Mouse (Mus musculus) midbrain, embryonic 13.5 days (tissue): ENCODE results near the gene Gpbar1. TPM values are rescaled to one million over a fixed set of nuclear protein-coding genes. Genes with fewer than 3 reads are reported as not detected.
"Not testable (repeated sequence)": the region's sequence is repeated elsewhere in the genome, so short reads cannot be mapped to it uniquely, and the experiment has no call there.

Experiments used
- ATAC-seq: fragments of 200-750 bp; cut with Nextera tagmentation; 2 replicates; pipeline ENCODE4 v1.8.0; 2017; ENCODE audit warnings: mild to moderate bottlenecking, moderate TSS enrichment, moderate library complexity
- H3K27ac ChIP-seq: fragments of 300-500 bp; sonication (generic); 2 replicates; pipeline ENCODE4 v1.5.1; 2015; ENCODE audit warnings: inconsistent platforms, mild to moderate bottlenecking, moderate library complexity
- H3K27me3 ChIP-seq: fragments of 300-500 bp; sonication (generic); 2 replicates; pipeline ENCODE4 v1.6.1; 2015; ENCODE audit warnings: mild to moderate bottlenecking, inconsistent platforms
- H3K36me3 ChIP-seq: fragments of 300-500 bp; sonication (generic); 2 replicates; pipeline ENCODE4 v1.6.1; 2015; ENCODE audit warnings: mild to moderate bottlenecking, inconsistent platforms
- H3K4me1 ChIP-seq: fragments of 300-500 bp; sonication (generic); replicated peaks from 2 replicates; pipeline ENCODE4 v1.6.1; 2015; ENCODE audit warnings: inconsistent platforms
- H3K4me2 ChIP-seq: fragments of 300-500 bp; sonication (generic); replicated peaks from 2 replicates; pipeline ENCODE4 v1.6.1; 2015; ENCODE audit warnings: moderate library complexity, mild to moderate bottlenecking, inconsistent platforms
- H3K4me3 ChIP-seq: fragments of 300-500 bp; sonication (generic); replicated peaks from 2 replicates; pipeline ENCODE4 v1.5.1; 2015; ENCODE audit warnings: mild to moderate bottlenecking, inconsistent platforms
- H3K9ac ChIP-seq: fragments of 300-500 bp; sonication (generic); replicated peaks from 2 replicates; pipeline ENCODE4 v1.6.1; 2015; ENCODE audit warnings: mild to moderate bottlenecking, inconsistent platforms
- H3K9me3 ChIP-seq: fragments of 300-500 bp; sonication (generic); 2 replicates; pipeline ENCODE4 v1.6.1; 2016; ENCODE audit warnings: mild to moderate bottlenecking, inconsistent platforms
- WGBS: fragments of 180-500 bp; shearing (Covaris S2); methylation state at CpG from one replicate; pipeline ENCODE4 v1.1.7; 2015; 5-methylcytosine and 5-hydroxymethylcytosine counted together
- polyA plus RNA-seq: library from polyadenylated mRNA; unstranded; fragments of >200 nt; fragmentation: Nextera tagmentation; extraction: Ambion mirVana; gene quantifications from 2 replicates; pipeline ENCODE4 v1.2.1, GENCODE M21; 2015

The Gpbar1 gene
- polyA plus RNA-seq, 1 experiment from 2014 or later = 0.24 TPM

DNA sequence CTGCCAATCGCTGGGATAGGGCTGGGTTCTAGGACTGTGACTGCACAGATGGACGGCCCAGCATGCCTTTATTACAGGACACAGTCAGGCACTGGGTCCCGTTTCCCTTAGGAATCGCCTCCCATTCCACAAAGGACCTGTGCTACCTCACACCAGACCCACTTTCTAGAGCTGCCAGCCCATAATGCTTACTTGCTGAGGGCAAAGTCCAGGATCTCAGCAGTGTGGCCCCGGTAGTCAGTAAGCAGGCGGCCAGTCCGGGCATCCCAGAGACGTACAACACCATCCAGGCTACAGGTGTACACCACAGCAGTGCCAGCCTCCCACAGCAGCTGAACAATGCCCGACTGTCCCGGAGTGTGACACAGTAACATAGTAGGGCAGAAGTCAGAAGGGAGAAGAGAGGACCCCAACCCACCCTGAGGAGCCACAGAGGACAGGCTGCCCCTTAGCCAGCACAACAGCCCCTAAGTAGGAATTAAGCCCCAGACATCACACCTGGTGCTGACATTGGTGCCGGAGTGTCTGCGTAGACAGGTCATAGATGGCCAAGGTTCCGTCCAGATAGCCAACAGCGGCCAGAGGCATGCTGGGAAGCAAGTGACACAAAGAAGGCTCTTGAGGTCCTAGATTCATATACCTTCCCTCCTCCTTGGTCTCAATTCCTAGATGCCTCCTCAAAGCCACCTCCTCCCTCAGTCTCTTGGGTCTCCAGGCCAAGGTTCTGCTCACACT is 2.4 kb downstream of the Gpbar1 start:
- no peak for ATAC-seq
- Histone ChIP-seq H3K9ac (no peak overlapping the region), H3K4me3 (no peak overlapping the region), H3K4me1 (peaks cover 26% of the 10 kb centered on the region), H3K4me2 (no peak overlapping the region), H3K9me3 (no peaks in the 10 kb centered on the region), H3K27ac (no peak overlapping the region), H3K27me3 (no peaks in the 10 kb centered on the region), H3K36me3 (peaks cover 49% of the 10 kb centered on the region)
- 97% methylated on average over 14 of the region's 14 CpGs for WGBS

DNA sequence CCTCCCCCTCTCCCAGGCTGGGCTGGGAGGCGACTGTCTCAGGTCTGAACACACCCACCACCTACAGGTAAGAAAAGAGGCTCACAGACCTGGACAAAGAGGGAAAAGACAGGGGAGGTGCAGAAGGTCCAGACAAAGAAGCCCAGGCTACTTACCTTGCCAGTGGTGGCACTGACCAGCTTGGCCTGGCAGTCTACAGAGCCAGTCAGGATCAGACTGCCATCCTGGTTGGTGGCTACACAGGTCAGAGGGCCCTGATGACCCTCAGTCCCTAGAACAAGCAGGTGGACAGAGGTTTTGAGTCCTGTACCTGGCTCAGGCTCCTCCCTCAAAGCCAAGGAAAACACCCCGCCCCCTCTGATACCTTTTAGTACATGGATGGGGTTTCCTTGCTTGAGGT is 3.0 kb downstream of the Gpbar1 start:
- Histone ChIP-seq H3K27me3 (no peaks in the 10 kb centered on the region), H3K4me3 (no peak overlapping the region), H3K27ac (no peak overlapping the region), H3K9me3 (no peaks in the 10 kb centered on the region), H3K4me2 (no peak overlapping the region), H3K9ac (no peak overlapping the region), H3K36me3 (peaks cover 49% of the 10 kb centered on the region), H3K4me1 (peaks cover 32% of the 10 kb centered on the region)
- ATAC-seq = no peak
- WGBS = 100% methylated on average over 2 of the region's 2 CpGs

DNA sequence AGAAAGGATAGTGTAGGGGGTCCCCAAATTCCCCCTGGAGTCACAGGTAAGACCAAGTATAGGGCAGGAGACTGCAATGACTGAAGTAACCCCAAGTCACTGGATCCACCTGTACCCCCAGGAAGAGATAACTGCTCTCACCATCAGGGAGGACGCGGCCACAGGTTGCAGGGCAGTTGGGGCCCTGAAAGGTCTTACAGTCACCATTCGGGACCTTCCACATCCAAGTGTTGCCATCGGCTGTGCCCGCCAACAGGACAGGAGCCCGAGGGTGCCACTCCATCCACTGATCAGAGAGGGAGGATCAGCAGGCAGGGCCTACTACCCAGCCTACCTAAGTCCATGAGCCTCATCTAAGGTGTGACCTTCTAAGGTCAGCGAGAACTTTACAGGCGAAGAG is 3.5 kb downstream of the Gpbar1 start:
- Histone ChIP-seq H3K4me2 (no peak overlapping the region), H3K27ac (no peak overlapping the region), H3K9me3 (no peaks in the 10 kb centered on the region), H3K4me3 (no peak overlapping the region), H3K36me3 (peaks cover 49% of the 10 kb centered on the region), H3K27me3 (no peaks in the 10 kb centered on the region), H3K9ac (no peak overlapping the region), H3K4me1 (peaks cover 37% of the 10 kb centered on the region)
- ATAC-seq = no peak
- WGBS = 96% methylated on average over 8 of the region's 8 CpGs

DNA sequence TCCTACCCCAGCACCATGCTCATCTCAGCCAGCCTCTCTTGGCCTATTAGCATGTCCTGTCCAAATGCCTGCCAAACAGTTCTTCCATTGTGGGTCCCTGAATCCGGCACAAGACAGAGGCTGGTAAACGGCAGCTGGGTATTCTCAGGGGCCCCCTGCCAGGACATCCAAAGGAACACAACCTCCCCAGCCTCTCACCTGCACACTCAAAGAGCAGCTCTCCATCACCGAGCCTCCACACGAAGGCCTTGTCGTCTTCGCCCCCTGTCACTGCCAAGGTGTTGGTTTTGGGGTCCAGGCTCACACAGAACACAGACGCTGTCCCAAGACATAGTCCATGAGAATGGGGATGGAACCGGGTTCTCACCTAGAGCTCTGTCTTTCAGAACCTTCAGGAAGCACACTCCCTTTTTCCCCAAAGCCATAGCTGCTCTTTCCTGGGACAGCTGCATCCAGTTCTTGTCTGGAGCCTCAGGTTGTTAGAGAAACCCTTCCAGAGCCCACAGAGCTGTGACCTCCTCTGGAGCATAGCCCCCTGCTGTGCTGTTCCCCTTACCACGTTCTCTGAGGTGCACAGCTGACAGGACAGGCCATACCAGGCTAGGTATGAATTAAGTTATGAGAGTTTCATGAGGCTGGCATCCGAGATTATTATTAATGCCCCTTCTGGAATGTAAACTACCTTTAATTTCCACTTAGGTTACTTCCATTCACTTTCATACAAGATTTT is 4.7 kb downstream of the Gpbar1 start:
- Histone ChIP-seq H3K4me2 (peak overlapping the region; percentile 71), H3K9ac (no peak overlapping the region), H3K27me3 (no peaks in the 10 kb centered on the region), H3K36me3 (peaks cover 49% of the 10 kb centered on the region), H3K9me3 (no peaks in the 10 kb centered on the region), H3K27ac (no peak overlapping the region), H3K4me1 (peaks cover 37% of the 10 kb centered on the region), H3K4me3 (peak overlapping the region; percentile 74; the same call in 1 of the 2 replicates)
- no peak for ATAC-seq
- 89% methylated on average over 10 of the region's 10 CpGs for WGBS

DNA sequence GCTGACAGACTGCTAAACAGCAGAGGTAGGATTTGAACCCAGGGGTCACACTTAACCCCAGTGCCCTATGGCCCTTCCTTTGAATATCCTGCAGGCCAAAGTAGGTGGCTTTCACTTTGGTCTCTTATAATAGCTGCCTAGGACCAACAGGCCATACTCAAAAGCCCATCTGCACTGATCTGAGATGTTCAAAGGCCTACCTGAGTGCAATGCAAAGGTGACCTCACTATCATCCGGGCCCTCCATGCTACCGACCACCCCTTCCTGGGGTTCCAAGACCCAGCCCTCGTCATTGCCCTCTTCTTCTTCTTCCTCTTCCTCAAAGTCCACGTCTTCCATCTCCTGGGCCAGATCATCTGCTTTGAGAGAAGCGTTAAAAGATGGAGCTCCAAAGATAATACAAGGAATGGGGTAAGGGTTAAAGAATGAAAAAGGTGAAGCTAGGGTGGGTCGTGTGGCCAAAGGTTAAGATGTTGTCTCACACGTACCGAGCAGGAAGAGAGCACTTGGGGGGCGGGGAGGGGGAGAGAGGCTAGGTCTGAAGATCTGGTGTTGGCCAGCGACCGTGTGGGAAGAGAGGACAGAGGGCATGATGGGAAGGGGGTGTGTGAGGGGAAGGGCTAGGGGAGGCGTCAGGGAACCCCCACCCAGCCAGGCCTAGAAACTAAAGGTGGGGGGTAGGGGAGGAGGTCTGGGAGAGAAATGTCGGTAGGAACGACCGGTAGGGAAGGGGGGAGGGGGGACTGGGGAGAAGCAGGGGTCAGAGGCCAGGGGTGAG is 5.5 kb downstream of the Gpbar1 start:
- ATAC-seq = peak; percentile 38
- Histone ChIP-seq H3K4me2 (peak overlapping the region; percentile 71), H3K36me3 (peaks cover 50% of the 10 kb centered on the region), H3K4me1 (peaks cover 37% of the 10 kb centered on the region), H3K27me3 (no peaks in the 10 kb centered on the region), H3K9ac (peak overlapping the region; percentile 74), H3K9me3 (no peaks in the 10 kb centered on the region), H3K4me3 (peak overlapping the region; percentile 74), H3K27ac (peak overlapping the region; percentile 64)
- WGBS = 15% methylated on average over 15 of the region's 15 CpGs

DNA sequence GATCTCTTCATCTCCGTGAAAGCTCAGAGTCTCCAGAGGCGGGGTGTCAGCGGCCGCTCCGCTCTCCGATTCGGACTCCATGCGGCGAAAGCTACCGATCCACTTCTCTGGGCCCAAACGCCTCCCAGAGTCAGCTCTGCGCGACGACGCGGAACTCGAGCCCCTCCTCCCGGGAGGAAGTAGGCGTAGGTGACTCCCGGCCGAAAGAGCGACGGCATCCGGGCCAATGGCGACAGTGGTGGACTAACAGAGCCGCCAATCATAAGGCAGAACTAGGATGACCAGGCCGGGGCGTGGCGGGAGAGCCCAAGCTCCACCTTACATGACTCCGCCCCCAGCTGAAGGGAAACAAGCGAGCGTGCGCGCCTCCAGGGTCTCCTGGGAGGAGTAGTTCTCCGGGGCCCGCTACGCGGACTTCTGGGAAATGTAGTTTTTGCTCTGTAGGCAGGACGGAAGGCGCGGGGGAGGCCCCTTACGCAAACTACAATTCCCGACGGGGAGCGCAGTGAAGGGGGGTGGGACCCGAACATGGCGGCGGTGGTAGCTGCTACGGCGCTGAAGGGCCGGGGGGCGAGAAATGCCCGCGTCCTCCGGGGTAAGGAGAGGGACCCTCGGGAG is 6.3 kb downstream of the Gpbar1 start, which contains the start of the genes Aamp and Pnkd:
Gene Aamp, minus strand, starts transcription at position 196 of the 618 bp plus-strand sequence.
Gene Pnkd, plus strand, starts transcription at position 388 of the 618 bp plus-strand sequence.
- Histone ChIP-seq H3K9me3 (no peaks in the 10 kb centered on the region), H3K4me3 (peak within 1 kb of the TSS; percentile 74), H3K27me3 (no peaks in the 10 kb centered on the region), H3K9ac (peak within 1 kb of the TSS; percentile 78), H3K4me2 (peak within 1 kb of the TSS; percentile 81), H3K4me1 (peaks cover 37% of the 10 kb centered on the region), H3K27ac (peak within 1 kb of the TSS; percentile 64), H3K36me3 (peaks cover 50% of the 10 kb centered on the region)
- peak; percentile 98 for ATAC-seq
- under 1% methylated on average over 56 of the region's 56 CpGs for WGBS

DNA sequence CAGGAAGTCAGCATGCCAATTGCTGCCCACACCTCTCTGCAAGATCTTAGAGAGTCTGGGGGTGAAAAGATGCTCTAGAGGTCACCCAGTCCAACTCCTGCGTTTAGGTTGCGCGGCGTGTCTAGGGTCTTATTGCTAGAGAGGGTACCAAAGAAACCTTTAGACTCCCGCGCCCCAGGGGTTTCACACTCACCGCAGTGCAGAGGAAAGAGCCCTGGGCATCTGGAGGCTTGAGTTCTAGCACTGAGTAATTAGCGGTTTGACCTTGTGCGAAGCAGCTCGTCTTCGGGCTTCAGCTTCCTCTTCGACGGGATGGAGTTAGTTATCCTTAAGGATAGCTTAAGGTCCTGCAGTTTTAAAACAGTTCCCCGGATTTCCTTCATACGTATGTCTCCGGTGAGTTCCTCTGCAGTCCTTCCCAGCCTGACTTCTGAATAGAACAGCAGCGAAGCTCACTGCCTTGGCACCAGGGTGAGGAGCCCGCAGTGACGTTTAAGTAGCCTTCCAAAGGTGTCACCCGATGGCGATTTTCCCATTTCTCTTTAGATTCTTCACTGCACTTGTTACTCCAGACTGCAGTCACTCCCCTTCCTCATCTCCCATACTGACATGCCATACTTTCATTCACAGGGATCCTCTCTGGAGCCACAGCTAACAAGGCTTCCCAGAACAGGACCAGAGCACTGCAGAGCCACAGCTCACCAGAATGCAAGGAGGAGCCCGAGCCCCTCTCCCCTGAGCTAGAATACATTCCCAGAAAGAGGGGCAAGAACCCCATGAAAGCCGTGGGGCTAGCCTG is 7.1 kb downstream of the Gpbar1 start:
- Histone ChIP-seq H3K4me1 (peaks cover 37% of the 10 kb centered on the region), H3K4me2 (peak overlapping the region; percentile 81), H3K36me3 (peaks cover 48% of the 10 kb centered on the region), H3K27me3 (no peaks in the 10 kb centered on the region), H3K4me3 (peak overlapping the region; percentile 74), H3K27ac (no peak overlapping the region), H3K9ac (peak overlapping the region; percentile 78), H3K9me3 (no peaks in the 10 kb centered on the region)
- 4% methylated on average over 23 of the region's 23 CpGs for WGBS
- ATAC-seq = no peak

DNA sequence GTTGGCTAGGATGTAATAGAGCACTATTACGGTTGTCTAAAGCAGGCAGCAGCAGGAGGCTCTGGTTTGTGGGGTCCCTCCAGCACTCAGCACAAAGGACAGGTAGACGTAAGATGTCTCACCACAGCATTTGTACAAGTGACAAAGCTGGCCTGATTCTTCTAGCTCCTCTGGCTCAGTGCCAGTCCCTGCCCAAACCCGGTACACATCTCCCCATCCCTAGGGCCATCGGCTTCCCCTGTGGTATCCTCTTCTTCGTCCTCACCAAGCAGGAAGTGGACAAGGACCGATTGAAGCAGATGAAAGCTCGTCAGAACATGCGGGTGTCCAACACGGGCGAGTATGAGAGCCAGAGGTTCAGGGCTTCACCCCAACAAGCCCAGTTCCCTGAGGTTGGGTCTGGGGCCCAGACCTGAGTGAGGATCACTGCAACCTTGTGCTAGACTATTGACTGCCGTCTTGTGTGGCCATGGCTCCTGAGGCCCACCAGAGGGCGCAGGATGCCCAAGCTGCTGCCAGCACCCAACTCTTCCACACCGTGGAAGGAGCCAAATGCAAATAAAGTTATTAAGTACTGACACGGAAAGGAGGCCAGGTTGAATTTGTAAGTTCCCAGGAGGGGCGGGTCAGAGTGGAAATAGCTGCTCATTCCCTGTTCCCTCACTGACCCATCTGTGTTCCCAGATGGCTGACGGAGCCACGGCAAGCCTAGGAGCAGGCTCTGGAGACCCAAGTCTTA is 8.7 kb downstream of the Gpbar1 start:
- Histone ChIP-seq H3K4me1 (peaks cover 34% of the 10 kb centered on the region), H3K36me3 (peaks cover 34% of the 10 kb centered on the region)
- H3K9ac ChIP-seq, H3K9me3 ChIP-seq, H3K27me3 ChIP-seq, H3K4me3 ChIP-seq, ATAC-seq, H3K4me2 ChIP-seq, H3K27ac ChIP-seq: not testable (repeated sequence)
- WGBS = 60% methylated on average over 15 of the region's 17 CpGs

DNA sequence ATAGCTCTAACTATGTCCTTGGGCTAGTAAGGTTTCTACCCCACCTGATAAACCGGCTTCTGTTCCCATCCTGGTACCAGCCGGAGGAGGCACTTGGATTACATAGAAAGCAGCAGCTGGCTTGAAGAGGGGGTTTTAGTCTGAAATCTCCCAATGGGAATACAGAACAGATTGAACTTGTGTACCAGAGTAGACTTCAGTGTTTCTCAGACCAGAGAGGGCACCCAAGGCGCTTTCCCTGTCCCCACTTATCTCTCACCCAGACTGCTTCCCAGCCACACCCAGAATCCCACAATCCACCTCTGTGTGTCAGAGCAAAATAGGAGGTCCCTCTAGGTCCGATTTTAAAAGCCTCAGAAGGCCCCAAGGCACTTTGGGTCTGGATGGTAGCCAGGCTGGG is 10.0 kb downstream of the Gpbar1 start:
- WGBS = 78% methylated on average over 4 of the region's 4 CpGs
- peaks cover 29% of the 10 kb centered on the region for H3K36me3 ChIP-seq
- no peak for ATAC-seq
- 0 out of 2 replicates have a peak overlapping the region, but pooled peaks have one; percentile 14 for H3K9ac ChIP-seq
- H3K4me3 ChIP-seq = no peak overlapping the region
- H3K27ac ChIP-seq = no peak overlapping the region
- H3K9me3 ChIP-seq = no peaks in the 10 kb centered on the region
- H3K4me2 ChIP-seq = no peak overlapping the region
- no peaks in the 10 kb centered on the region for H3K27me3 ChIP-seq
- H3K4me1 ChIP-seq = peaks cover 24% of the 10 kb centered on the region

DNA sequence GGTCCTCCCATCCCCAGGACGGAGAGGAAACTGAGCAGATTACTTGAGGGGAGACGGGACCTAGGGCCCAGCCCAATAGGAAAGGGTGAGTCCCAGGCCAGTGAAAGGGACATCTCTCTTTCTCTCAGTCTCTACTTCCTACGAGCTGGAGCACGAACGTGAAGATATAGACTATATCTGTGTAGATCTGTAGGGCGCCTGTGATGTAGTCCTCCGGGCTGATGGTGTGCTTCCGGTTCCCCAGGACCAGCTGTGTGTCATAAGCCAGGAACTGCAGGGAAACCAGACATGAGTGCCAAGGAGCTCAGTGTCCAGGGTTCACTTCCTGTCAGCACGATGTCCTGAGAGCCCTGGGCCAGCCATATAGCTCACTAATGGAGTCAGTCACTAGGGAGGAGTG is 10.9 kb downstream of the Gpbar1 start:
- ATAC-seq = no peak
- Histone ChIP-seq H3K9ac (0 out of 2 replicates have a peak overlapping the region, but pooled peaks have one; percentile 14), H3K27me3 (no peaks in the 10 kb centered on the region), H3K27ac (no peak overlapping the region), H3K4me1 (peaks cover 17% of the 10 kb centered on the region), H3K4me2 (no peak overlapping the region), H3K9me3 (no peaks in the 10 kb centered on the region), H3K4me3 (no peak overlapping the region), H3K36me3 (peaks cover 32% of the 10 kb centered on the region)
- 94% methylated on average over 9 of the region's 9 CpGs for WGBS
